Mouse (Mus musculus) MEL-GATA-1-ER (cell line): ENCODE data around the gene Galk1.

Experiments
- DNase-seq: peaks from one replicate; pipeline ENCODE4 v3.0.0-alpha.2; 2012; ENCODE audit warnings: low read depth; ENCODE audit errors: extremely low read depth

Gene Galk1

GRCm38 (mm10) chr11:115983291-115983690, 29.2 kb downstream of the Galk1 start:
- no peak for DNase-seq

DNA sequence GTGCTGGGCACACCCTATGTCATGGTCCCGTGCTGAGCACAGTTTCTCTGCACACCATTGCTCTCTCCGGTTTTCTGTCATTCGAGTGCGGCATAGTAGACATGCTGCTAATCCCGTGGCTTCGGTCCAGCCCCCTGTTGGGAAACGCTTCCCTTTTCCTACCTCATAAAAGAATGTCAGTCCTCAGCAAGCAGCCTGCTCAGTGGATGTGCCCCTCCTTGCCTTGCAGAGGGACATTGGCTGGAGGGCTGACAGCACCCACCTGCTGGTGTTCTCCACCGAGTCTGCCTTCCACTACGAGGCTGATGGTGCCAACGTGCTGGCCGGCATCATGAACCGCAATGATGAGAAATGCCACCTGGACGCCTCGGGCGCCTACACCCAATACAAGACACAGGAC, 30.0 kb downstream of the Galk1 start:
- no peak for DNase-seq

- DNase-seq: no peak
Observed at GRCm38 (mm10) chr11:115975544-115975943, 37.0 kb downstream of the Galk1 start.

DNA sequence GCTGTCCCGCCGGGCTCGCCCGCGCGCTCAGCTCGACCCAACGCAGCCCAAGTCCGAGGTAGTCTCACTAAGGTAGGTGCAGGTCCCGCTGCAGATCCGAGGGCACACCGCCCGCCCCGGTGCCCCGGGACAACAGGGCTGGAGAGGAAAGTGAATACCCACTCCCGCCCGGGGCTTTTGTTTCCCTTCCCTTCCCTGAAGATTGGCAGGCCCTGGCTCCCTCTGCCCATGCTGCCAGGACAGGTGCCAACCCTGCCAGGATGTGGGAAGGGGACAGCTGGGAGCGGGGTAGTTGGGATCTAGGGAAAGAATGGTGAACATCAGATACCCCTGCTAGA, 37.5 kb downstream of the Galk1 start:
- no peak for DNase-seq

DNA sequence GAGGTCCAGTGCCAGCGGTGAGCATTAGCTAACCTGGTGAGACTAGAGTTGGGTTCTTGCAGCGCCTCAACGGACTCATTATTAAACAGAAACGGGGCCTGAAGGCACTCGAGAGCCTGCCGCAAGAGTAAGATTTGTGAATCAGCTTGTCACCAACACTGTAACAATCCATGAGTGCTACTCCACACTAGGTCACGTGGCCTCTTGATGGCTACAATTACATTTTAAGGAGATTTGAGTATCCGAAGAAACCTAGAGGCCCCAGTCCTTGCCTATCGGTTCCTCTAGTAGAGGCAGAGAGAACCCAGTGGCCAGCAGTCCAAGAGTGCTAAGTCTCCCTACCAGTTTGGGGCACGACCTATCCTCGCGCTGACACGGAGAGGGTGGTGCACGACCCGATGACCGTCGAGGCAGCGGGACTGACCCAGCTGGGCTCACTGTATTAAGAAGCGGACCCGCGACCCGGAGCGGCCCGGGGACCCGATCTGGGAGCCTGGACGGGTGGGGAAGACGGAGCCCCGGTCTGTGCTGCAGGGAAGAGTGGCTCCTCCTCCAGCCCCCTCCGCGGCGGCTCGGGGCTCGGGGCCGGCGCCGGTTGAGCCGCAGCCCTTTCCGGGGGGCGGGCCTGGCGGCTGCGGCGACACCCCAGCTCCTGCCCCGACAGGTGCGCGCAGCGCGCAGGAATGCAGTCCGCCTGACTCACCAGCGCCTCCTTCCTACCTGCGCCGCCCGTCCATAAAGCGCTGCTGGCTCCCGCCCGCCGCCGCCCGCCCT, 38.0 kb downstream of the Galk1 start, which contains the start of gene Itgb4:
TSS of gene Itgb4 (plus strand) at position 401 of the 774 bp plus-strand sequence.
- no peak for DNase-seq

DNA sequence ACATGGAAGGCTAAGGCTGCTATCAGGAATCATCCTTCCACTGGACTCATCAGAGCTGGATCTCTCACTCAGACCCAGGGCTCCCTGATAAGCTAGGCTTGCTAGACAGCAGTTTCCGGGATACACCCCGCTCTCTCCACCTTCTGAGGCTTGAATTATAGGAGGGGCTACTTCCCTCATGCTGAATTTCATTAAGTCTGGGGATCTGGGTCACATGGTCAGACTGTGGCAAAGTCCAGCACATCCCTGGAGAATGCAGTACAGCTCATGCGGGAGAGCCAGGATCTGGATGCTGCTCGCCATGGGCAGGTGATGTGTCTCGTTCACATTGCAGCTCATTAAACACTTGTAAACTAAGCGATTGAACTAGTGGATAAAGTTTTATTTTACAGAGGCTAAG, 41.5 kb downstream of the Galk1 start:
- no peak for DNase-seq

DNA sequence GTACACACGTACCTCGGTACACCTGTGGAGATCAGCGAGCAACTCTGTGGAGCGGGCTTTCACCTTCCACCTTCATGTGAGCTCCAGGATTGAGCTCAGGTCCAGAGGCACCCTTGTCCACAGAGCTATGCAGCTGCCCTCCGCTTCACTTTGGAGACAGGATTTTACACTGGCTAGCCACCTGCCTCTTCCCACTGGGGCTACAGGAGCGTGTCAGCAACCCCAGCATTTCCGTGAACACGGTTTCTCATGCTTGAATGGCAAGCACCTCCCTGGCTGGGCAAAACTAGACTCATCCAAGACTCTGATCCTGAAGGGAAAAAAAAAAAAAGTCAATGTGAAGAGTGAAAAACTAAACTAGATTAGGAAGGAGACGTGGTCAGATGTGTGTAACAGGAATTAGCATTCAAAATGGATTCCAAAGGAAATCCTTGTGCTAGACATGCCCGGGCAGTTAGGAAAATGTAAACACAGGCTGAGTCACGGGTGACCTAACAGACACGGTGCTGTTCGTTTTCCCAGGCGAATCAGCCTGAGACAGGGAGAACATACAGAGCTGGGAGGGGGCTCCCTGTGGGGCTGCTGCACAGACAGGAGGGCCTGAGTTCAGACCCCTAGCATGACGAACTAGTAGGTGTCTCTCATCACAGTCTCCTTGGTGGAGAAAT, 42.4 kb downstream of the Galk1 start:
- no peak for DNase-seq

DNA sequence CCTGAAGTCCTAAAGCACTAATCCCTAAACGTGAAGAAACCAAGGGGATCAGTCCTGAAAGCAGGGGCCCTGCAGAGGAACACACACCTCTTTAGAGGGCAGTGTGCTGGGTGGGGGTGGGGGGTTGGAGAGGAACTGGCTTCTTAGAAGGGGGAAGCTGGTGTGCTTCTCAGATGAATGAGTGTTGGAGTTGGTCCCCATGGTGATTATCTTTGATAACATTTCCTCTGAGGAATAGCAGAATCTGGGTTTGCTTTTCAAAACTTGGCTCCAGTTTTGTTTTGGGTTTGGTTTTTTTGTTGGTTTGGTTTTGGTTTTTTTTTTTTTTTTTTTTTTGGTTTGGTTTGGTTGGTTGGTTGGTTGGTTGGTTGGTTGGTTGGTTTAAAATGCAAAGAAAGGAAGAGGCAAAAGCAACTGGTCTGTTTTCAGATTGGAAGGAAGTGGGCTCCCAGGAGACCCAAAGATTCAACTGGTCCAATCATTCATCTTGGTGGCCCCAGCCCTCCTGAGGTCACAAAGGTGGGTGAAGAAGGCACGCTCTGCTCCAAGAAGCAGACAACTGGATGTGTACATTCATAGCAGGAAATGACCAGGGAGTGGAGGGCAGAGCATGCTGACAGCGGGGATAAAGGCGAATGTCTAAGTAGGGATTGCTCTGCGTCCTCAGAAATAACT, 43.7 kb downstream of the Galk1 start:
- DNase-seq: peak; percentile 78

DNA sequence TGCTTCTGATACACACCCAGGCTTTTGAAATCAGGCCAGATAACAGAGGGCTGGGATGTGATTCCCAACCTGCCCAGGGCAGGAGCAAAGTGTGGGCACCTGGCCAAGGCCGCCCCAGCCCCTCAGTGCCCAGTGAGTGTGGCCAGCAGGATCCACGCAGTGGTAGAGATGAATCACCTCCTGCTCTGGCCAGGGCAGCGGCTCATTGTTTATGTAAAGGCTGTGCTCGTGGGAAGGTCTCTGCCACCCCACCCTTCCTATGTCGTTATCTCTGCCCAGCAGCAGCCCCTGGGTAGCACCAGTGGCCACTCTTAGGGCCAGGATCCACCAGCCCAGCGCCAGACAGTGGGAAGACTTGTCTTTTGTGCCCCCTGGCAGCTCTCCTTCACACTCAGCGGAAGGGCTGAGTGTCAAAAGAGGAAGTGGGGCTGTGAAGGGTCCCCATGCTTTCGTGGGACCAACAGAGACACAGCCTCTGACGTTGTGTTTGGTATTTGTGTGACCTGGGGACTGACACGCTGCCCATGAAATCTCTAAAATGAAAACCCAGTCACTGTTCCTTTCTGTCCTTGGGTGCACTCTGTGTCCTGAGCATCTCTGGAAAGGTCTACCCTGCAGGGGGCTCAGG, 47.4 kb downstream of the Galk1 start:
- peak; percentile 12 for DNase-seq

DNA sequence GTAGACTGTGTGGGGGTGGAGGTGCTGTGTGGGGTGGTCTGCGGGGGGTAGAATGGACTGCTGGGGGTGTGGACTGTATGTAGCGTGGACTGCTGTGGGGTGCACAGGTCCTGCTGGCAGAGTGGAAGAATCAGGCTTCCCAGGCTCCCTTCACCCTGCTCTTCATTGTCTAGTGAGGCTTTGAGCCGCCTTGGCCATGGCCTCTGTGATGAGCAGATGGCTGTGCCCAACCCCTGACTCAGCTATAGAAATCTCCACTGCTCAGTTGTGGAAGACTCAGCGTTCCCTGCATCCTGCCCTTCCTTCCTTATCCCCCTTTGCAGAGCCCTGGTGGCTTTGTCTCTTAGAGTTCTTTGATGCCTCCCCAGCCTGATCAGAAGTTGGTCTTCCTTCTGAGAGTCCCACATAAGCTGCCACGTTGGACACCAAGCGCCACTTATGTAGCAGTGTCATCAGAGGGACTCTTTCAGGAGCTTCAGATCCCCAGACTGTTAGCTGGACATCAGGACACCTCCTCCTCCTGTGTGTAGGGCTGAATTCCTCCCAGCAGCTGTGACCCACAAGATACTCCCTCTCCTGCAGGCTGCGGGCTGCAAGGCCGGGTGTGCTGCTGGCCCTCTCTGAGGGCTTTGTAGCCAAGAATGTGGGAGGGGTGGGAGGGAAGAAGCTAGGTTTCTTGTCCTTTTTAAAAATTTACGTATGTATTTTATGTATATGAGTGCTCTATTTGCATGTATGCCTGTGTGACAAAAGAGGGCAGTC, 49.7 kb downstream of the Galk1 start:
- DNase-seq: no peak

- DNase-seq: no peak
Observed at GRCm38 (mm10) chr11:115959018-115959417, 53.5 kb downstream of the Galk1 start.
